8 mouse cellular contexts compared by ENCODE assay signal in the genomic region with DNA sequence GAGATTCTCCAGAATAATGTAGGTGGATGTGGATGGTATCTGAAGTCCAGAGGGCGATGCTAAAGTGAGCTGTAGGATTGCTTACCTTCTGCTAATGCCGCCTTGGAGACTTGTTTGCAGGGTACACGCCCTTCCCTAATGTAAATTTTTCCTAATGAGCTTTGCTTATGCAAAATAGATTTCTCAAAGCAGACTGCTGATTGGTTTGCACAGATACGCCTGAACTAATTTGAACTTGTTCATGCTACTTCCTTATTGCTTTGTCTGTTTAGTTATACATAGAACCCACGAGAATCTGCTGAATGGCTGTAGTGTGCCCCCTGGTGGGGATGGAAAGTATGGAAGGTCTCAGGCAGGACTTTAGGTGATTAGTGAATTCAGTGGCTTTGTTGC. TPM values are rescaled to one million over a fixed set of nuclear protein-coding genes. Genes with fewer than 3 reads are reported as not detected.
A peak's percentile ranks its signal among the peaks of the same experiment; 100 is the strongest.
DNase-seq lines count a peak whose midpoint lies in the region; ATAC-seq lines count a peak whose summit lies in the region.

No protein-coding gene starts in this region.

- H3K27ac ChIP-seq in limb, embryonic 15.5 days: peak overlapping the region; percentile 47; the same call in 1 of the 2 replicates
- peak overlapping the region; percentile 72 for H3K27ac ChIP-seq in midbrain, embryonic 15.5 days

- H3K4me3 ChIP-seq in limb, embryonic 15.5 days: no peak overlapping the region
- H3K4me3 ChIP-seq in midbrain, embryonic 15.5 days: no peak overlapping the region

- H3K9ac ChIP-seq in limb, embryonic 15.5 days: no peak overlapping the region
- H3K9ac ChIP-seq in midbrain, embryonic 15.5 days: no peak overlapping the region

- peak; percentile 28 for DNase-seq in ovary, postnatal 14 days (ENCODE audit: low spot score)
- DNase-seq in ovary, adult 18-20 months (ENCODE audit: low spot score): no peak
- peak; percentile 78 for DNase-seq in c-Kit-positive CD71-negative TER-119-negative erythroid progenitor cells, embryonic 14.5 days (ENCODE audit: low read depth)
- peak; percentile 55 to 77 for DNase-seq in frontal cortex, postnatal 36 days (ENCODE audit: low spot score in 2 of 2)
- peak; percentile 94 for DNase-seq in induced T-regulatory cell, adult 2 months (ENCODE audit: low read depth)
- peak; percentile 54 to 72 for DNase-seq in spleen, postnatal 36 days (ENCODE audit: low spot score in 2 of 2)

- no peak overlapping the region for H3K4me2 ChIP-seq in limb, embryonic 15.5 days
- no peak overlapping the region for H3K4me2 ChIP-seq in midbrain, embryonic 15.5 days

- H3K36me3 ChIP-seq in limb, embryonic 15.5 days: peaks cover 14% of the 10 kb centered on the region
- H3K36me3 ChIP-seq in midbrain, embryonic 15.5 days (replicated peaks): peaks cover 6% of the 10 kb centered on the region

- 65% methylated on average over 5 of the region's 5 CpGs for WGBS in limb, embryonic 15.5 days
- 50% methylated on average over 5 of the region's 5 CpGs for WGBS in midbrain, embryonic 15.5 days

- ATAC-seq in limb, embryonic 15.5 days (ENCODE audit: insufficient number of reproducible peaks, low FRiP score, low TSS enrichment, low read depth): no peak
- ATAC-seq in midbrain, embryonic 15.5 days (replicated peaks): no peak

- no peaks in the 10 kb centered on the region for H3K27me3 ChIP-seq in limb, embryonic 15.5 days
- H3K27me3 ChIP-seq in midbrain, embryonic 15.5 days (replicated peaks): no peaks in the 10 kb centered on the region

- no peaks in the 10 kb centered on the region for H3K9me3 ChIP-seq in limb, embryonic 15.5 days
- no peaks in the 10 kb centered on the region for H3K9me3 ChIP-seq in midbrain, embryonic 15.5 days

- H3K4me1 ChIP-seq in limb, embryonic 15.5 days: peaks cover 15% of the 10 kb centered on the region
- peaks cover 26% of the 10 kb centered on the region for H3K4me1 ChIP-seq in midbrain, embryonic 15.5 days

RNA-seq across cellular contexts. Expression of gene Atf7ip, which starts 49.6 kb away (rescaled TPM):
- 35.2 and 36.4 TPM in 2 replicates for polyA plus RNA-seq in limb, embryonic 15.5 days (2015; fragmentation: Nextera tagmentation; extraction: Ambion mirVana)
- 43.4 and 44.7 TPM in 2 replicates for polyA plus RNA-seq in midbrain, embryonic 15.5 days (2015; fragmentation: Nextera tagmentation; extraction: Ambion mirVana)
